Mouse (Mus musculus) T-helper 2 cell (primary cell): ENCODE results near the gene Synpr.

Experiments used
- in situ Hi-C: fragments of 300-600 bp; cut with MboI, MseI; formaldehyde crosslinking; loops from one replicate; pipeline ENCODE4 v1.15.1; 2025; ENCODE audit warnings: high pct_unique_total_duplicates

Gene Synpr

GRCm38 (mm10) chr14:13547746-13548145 lies 263.2 kb downstream of the Synpr start:
- in situ Hi-C loops: no loop called here

DNA sequence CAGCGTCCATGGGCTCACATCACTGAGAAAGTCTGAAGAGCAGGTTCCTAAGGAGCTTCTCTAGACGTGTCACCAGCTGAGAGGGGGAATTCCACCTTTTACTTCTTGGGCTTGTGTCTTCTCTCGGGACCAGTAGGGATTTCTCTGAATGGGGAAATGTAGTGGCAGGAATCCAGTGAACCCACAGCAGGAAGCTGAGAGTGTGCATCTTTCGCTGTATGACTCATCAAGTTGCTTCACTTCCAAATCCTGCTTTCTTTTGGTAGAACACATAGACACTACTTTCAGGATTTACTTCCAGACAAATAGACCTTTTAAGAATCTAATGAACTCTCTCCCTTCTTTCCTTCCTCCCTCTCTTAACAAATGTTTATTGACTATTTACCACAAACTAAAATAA lies 266.6 kb downstream of the Synpr start:
- in situ Hi-C loops: no loop called here

DNA sequence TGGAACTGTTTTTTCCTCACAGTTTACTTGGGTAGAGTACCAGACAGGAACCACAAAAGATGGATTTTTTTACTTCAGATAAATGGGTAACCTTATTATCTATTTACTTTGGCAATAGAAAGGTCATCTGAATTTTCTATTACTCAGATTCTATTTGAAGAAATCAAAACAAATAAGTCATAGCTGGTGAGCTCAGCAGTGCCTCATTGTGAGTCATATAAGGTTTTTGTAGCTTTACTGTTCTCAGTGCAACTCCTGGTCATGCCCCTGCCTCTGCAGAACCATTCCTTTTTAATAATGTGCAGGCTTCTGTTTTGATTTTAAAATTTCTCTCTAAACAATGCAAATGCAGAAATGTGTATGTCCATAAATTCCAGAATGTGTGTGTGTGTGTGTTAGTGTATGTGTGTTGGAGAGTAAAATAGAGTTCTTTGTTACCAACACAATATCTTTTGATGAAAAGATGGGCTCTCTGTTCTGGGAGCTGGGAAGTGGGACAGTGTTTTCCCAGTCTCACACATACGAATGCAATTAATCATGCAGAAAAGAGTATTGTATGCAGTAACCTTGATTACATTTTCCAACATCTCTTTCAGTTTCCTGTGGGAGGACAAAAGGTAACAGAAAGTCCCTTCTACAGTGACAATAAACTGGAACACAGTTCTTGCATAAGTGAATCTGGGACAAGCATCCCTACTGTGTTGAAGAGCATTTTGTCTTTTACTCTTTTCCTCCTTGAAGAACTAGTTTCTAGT lies 269.2 kb downstream of the Synpr start:
- in situ Hi-C loops: no loop called here

DNA sequence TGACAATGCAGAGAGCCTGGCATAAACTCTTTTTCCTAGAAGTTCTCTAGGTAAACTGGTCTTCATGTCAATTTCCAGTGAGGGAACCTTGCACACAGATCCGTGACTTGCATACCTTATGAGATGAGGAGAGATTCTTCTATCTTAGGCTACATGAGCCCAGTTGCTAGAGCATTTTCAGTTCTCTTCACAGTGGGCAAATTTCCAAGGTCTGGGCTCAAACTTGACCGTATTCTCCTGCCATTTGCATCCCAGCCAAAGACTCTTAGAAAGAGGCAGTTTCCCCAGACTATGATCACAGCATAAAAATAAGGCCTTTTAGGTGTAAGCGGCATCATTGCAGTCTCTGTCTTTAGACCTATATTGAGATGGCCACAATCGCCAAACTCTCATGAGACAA lies 270.1 kb downstream of the Synpr start:
- in situ Hi-C loops: no loop called here

DNA sequence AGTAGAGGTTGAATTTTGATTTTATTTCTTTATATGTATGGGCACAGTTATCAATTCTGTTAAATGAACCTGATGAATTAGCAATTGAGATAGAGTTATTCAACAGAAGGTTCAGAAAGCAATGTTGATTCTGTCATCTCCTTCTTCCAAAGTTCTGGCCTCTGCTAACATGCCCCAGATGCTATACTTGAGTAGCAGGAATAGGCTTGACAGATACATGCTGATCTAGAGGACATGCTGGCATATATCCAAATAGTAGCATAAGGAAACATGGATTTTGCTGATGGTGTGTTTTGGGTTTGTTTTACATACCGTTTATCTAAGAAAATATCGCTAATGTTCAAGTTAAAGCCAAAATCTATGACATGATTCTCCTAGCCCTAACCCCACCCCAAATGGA lies 273.5 kb downstream of the Synpr start:
- in situ Hi-C loops: no loop called here

DNA sequence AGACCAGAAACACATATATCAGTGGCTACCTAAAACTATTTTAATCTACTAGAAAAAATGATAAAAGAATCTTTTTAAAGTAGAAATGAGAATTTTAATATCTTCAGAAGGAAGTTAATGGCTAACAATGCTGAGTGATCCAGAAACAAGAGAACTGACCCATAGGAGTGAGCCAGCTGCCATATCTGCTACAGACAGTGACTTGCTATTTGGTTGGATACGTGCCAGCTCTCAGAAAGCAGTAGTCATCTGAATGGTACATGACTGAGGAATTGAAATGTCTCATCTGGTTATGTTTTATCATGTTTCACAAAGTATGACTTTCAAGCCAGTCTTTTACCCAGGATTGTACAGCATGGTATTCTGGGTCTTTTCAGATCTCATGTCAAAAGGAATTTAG lies 282.7 kb downstream of the Synpr start:
- in situ Hi-C loops: no loop called here

DNA sequence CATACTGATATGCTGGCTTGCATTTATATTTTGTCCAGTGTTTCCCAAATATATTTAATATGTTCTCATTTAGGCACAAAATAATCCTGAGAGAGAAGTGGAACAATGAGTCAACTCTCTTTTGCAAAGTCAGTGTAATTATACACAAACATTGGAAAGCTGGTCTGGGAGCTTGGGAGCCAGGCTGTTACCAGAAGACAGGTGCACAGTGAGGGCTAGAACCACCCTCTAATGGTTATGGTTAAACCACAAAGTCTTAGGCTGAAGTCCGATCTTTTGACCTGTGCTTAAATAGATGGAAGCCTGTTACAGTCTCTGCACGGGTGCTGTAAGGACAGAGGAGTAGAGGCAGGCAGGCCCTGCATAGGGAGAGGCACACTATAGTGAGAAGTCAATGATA lies 283.4 kb downstream of the Synpr start:
- in situ Hi-C loops: no loop called here

GRCm38 (mm10) chr14:13571941-13572340 lies 287.4 kb downstream of the Synpr start:
- in situ Hi-C loops: no loop called here

DNA sequence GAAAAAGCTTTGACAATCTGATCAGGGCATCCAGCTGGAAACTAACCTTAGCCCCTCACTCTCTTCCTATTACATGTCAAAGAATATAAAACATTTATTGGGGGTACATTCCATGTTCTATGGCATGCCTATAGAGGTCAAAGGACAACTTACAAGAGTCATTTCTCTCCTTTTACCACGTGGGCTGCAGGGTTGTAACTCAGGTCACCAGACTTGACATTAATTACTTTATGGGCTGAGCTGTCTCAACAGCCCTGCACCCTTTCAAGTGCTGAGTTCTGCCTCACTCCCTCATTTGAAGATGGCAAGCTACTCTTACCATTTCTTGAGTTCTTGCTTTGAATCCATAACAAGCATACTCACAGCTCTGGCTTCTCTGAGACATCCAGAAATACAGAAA lies 287.9 kb downstream of the Synpr start:
- in situ Hi-C loops: no loop called here

DNA sequence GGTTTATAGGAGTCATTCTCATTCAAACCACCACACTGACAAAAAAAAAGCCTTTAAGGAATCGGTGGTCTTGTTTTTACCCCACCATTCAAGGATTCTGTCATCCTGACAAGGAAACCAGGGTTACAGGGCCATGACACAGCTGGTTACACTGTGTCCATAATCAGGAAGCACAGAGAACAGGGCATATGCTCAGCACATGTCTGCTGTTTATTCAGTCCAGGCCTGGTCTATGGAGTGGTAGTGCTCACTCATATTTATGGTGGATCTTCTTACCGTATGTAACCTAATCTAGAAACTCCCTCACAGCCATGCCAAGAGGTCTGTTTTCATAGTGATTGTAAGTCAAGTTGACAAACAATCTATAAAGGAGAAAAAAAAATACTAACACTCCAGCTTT lies 293.5 kb downstream of the Synpr start:
- in situ Hi-C loops: no loop called here

DNA sequence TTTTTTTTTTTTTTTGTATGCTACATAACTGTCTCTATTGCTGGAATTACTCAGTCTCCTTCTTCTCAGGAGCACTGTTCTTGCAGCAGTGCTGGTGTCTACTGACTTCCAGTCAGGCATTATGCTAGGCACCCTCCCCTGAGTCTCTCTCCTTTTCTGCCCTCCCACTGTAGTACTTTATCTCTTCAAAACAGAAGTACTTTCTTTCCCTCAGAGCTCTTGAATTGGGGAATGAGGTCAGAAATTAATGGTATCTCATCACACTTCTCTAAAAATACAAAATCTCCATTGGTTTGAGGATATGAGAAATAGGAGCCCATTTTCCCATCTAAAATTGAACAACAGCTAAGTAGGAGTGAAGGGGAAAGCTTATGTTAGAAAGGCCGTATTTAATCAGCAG lies 294.2 kb downstream of the Synpr start:
- in situ Hi-C loops: no loop called here

- in situ Hi-C loops: no loop called here
These were observed 308.9 kb downstream of the Synpr start for GRCm38 (mm10) chr14:13593321-13593940.

DNA sequence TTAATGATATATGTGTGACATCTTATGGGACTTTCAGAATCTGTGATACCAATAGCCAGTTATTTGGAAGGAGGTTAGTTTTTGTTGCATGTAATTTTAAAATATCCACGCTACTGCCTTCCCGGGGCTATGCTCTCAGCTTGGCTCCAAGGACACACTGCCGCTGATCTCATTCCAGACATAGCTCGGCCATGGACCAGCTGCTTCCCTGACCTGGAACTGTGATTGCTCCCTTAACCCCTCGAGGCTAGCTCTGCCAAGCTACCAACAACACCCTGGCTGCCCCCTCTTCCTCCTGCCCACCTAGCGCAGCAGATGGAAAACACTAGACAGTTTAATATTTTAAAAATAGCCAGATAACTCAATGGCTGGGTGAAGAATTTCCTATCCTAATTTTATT lies 311.7 kb downstream of the Synpr start:
- in situ Hi-C loops: no loop called here

- in situ Hi-C loops: no loop called here
These were observed 312.6 kb downstream of the Synpr start for GRCm38 (mm10) chr14:13597204-13597603.

DNA sequence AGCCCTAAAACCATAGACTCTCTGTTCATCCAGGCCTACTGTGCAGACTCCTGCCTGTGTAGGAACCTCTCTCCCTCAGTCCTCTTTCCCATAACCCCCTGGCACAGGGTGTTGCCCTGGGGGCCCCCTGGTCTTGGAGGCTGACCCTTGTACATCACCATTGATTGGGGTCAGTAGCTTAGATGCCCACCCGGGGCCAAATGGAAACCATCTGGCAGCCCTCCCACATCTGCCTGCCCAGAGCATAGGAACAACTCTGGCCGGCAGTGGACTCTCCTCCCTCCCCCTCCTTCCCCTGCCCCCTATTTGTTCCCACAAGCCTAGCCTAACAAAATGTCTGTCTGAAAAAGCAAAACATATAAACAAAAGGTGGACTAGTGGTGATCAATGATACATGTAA lies 336.0 kb downstream of the Synpr start:
- in situ Hi-C loops: no loop called here

DNA sequence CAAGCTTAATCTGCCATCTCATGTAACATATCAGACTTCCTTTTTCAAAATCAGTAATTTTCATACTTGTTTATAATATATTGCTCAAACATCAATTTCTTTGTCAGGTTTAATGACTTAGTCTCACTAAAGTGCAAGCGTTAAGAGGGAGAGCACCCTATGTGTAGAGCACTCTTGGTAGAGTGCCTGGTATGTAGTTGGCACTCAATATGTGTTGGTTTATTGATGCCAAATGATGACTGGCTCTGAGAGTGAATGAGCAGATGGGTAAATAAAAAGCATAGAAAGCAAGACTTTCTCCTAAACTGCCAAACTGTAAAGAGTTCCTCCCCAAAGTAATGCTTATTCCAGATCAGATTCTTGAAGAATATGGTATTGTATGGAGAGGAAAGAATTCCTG lies 365.3 kb downstream of the Synpr start:
- in situ Hi-C loops: loop anchor here (25.0 kb wide), 1 partner anchor 912 kb away; no protein-coding TSS in a partner anchor

DNA sequence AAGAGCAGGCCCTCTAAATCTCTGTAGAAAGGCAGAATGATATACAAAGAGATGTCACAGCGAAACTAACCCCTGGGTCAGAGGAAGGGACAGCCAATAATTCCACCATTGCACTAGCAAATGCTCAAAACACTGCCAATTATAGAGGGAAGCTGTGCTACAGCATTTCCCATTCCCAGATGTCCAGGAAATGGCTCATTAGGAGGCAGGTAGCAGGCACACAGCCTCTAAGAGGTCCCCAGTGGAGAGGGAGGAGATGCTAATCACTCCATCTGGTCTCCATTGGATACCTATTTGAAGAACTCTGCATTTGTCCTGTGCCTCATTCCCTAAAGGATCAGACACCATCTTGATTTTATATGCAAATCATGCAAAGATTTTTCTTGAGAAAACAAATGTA lies 366.5 kb downstream of the Synpr start:
- in situ Hi-C loops: no loop called here

GRCm38 (mm10) chr14:13651541-13652298 lies 367.1 kb downstream of the Synpr start:
- in situ Hi-C loops: no loop called here
